Mouse (Mus musculus) kidney, embryonic 16.5 days (tissue): ENCODE data around the gene Zfp941. TPM values are rescaled to one million over a fixed set of nuclear protein-coding genes. Genes with fewer than 3 reads are reported as not detected.

Experiments used
- ATAC-seq: fragments of 200-750 bp; cut with Nextera tagmentation; 2 replicates; pipeline ENCODE4 v1.8.0; 2017; ENCODE audit warnings: moderate TSS enrichment; ENCODE audit not compliant: low FRiP score, low TSS enrichment
- H3K27ac ChIP-seq: fragments of 300-500 bp; sonication (generic); 2 replicates; pipeline ENCODE4 v1.5.1; 2014; ENCODE audit warnings: low read length
- H3K27me3 ChIP-seq: fragments of 300-500 bp; sonication (generic); 2 replicates; pipeline ENCODE4 v1.6.1; 2014; ENCODE audit warnings: low read length, control low read depth, mixed read lengths; ENCODE audit not compliant: insufficient read depth
- H3K36me3 ChIP-seq: fragments of 300-500 bp; sonication (generic); 2 replicates; pipeline ENCODE4 v1.6.1; 2014; ENCODE audit warnings: low read length, control low read depth, mixed read lengths; ENCODE audit not compliant: insufficient read depth
- H3K4me1 ChIP-seq: fragments of 300-500 bp; sonication (generic); 2 replicates; pipeline ENCODE4 v1.6.1; 2014; ENCODE audit warnings: low read length, control low read depth, mixed read lengths; ENCODE audit not compliant: insufficient read depth
- H3K4me2 ChIP-seq: fragments of 300-500 bp; sonication (generic); replicated peaks from 2 replicates; pipeline ENCODE4 v1.6.1; 2014; ENCODE audit warnings: low read depth, low read length
- H3K4me3 ChIP-seq: fragments of 300-500 bp; sonication (generic); 2 replicates; pipeline ENCODE4 v1.5.1; 2014; ENCODE audit warnings: mild to moderate bottlenecking, low read length
- H3K9ac ChIP-seq: fragments of 300-500 bp; sonication (generic); replicated peaks from 2 replicates; pipeline ENCODE4 v1.6.1; 2014; ENCODE audit warnings: low read length
- H3K9me3 ChIP-seq: fragments of 300-500 bp; sonication (generic); 2 replicates; pipeline ENCODE4 v1.6.1; 2016; ENCODE audit warnings: low read length, control low read depth
- WGBS: fragments of 180-500 bp; shearing (Covaris S2); extraction: QIAGEN DNeasy Blood & Tissue Kit; methylation state at CpG from one replicate; pipeline ENCODE4 v1.1.7; 2014; 5-methylcytosine and 5-hydroxymethylcytosine counted together
- polyA plus RNA-seq: library from polyadenylated mRNA; unstranded; fragments of >200 nt; fragmentation: Nextera tagmentation; extraction: Ambion mirVana; gene quantifications from 2 replicates; pipeline ENCODE4 v1.2.1, GENCODE M21; 2015

The Zfp941 gene
- polyA plus RNA-seq, 1 experiment from 2014 or later = 1.4 TPM

- no peak overlapping the region for H3K4me3 ChIP-seq
- 77% methylated on average over 7 of the region's 7 CpGs for WGBS
- H3K36me3 ChIP-seq = no peaks in the 10 kb centered on the region
- no peaks in the 10 kb centered on the region for H3K9me3 ChIP-seq
- no peak overlapping the region for H3K4me2 ChIP-seq
- ATAC-seq = no peak
- peaks cover 10% of the 10 kb centered on the region; the same call in 1 of the 2 replicates for H3K27me3 ChIP-seq
- H3K27ac ChIP-seq = no peak overlapping the region
- no peak overlapping the region for H3K9ac ChIP-seq
- 0 out of 2 replicates have a peak, but pooled peaks cover 2% of the 10 kb centered on the region for H3K4me1 ChIP-seq
Observed at GRCm38 (mm10) chr7:140843806-140844205, 21.8 kb upstream of the Zfp941 start.

DNA sequence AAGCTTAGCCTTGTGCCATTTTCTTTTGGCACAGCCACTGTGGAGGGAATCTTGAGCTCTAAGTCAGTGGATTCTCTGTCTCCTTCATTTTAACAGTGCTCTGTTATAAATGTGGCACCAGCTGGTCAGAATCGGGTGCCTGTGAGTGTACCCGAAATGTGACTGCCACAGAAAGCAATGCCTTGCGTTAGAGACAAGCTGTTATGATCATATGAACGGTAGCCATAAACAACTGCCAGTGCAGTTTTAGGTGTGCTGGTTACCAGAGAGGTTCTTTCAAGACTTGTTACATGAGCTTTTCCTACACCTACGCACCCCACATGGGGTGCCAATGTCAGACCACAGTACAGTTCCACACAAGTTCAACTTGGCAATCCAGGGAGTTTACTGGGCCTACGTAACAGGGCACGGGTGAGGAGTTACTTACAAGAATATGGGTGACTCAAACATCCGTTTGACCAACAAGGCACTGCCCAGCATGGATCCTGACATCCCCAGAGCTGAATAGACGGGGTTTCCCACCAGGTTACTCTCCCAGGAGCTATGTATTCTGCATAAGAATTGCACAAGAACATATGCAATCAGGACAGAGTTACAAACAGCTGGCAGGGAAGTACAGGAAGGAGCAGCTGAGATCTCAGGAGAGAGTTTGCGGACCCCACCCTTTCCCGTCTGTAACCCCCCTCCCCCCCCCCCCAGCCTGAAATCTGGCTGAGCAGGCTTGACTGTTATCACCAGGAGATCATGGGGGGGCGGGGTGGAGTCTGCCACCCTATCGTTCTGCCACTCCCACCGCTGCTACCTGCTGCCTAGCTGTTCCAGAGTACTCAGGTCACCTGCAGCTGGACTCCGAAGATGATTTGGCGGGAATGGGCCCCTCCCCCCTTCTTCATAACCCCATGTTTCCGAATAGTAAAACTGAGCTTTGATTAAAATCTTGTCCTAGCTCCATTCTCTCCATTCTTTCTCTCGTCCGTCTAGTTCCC, 19.1 kb upstream of the Zfp941 start:
- Histone ChIP-seq H3K4me1 (0 out of 2 replicates have a peak, but pooled peaks cover 2% of the 10 kb centered on the region), H3K27me3 (peaks cover 10% of the 10 kb centered on the region; the same call in 1 of the 2 replicates), H3K27ac (no peak overlapping the region), H3K9me3 (no peaks in the 10 kb centered on the region), H3K36me3 (no peaks in the 10 kb centered on the region), H3K4me2 (no peak overlapping the region), H3K9ac (no peak overlapping the region), H3K4me3 (no peak overlapping the region)
- 39% methylated on average over 19 of the region's 19 CpGs for WGBS
- ATAC-seq = no peak

GRCm38 (mm10) chr7:140839556-140839955, 17.6 kb upstream of the Zfp941 start:
- no peak for ATAC-seq
- no peaks in the 10 kb centered on the region for H3K4me1 ChIP-seq
- WGBS = 45% methylated on average over 5 of the region's 5 CpGs

DNA sequence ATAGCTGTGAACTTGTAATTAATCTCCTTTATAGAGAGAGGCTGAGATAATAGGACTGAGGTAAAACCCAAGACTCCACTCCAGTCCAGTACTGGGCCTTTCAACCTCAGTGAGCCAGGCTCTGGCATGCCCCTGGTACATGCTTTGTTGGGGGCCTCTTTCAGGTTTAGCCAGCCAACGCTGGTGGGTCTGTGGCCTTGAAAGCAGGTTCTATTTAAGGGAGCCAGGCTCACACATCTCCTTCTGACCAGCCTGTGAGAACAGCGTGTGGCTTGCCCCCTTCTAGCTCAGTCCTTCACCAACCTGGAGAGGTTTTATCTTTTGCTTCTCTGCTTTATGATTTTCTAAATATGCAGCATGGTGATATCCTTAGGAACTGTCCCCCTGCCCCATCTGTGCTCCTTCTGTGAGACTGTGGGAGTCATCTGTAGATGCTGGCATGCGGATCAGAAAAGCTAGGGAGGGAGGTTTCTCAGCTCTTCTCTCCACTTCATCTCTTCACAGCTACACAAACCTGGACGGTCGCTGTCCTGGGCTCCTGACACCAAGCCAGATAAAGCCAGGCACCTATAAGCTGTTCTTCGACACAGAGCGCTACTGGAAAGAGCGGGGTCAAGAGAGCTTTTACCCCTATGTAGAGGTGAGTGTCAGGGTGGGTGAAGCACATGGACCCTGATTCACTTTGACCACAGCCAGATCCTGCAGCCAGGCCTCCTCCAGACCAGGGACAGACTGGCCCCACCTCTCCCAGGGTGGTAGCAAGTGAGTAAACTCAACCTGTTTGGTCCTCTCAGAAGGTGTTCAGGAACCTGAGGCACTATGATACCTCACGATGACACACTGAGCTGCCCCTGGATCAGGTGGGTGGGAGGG, 14.5 kb upstream of the Zfp941 start:
- 80% methylated on average over 9 of the region's 9 CpGs for WGBS
- no peaks in the 10 kb centered on the region for H3K4me1 ChIP-seq
- no peaks in the 10 kb centered on the region for H3K9me3 ChIP-seq

More at GRCm38 (mm10) chr7:140839556-140839955, 17.6 kb upstream of the Zfp941 start:
- no peak overlapping the region for H3K9ac ChIP-seq
- H3K36me3 ChIP-seq = no peaks in the 10 kb centered on the region
- peaks cover 10% of the 10 kb centered on the region; the same call in 1 of the 2 replicates for H3K27me3 ChIP-seq
- no peaks in the 10 kb centered on the region for H3K9me3 ChIP-seq
- no peak overlapping the region for H3K27ac ChIP-seq
- H3K4me3 ChIP-seq = no peak overlapping the region
- no peak overlapping the region for H3K4me2 ChIP-seq

GRCm38 (mm10) chr7:140835758-140836087, 13.7 kb upstream of the Zfp941 start:
- Histone ChIP-seq H3K4me3 (no peak overlapping the region), H3K27me3 (0 out of 2 replicates have a peak, but pooled peaks cover 3% of the 10 kb centered on the region), H3K4me2 (no peak overlapping the region), H3K36me3 (no peaks in the 10 kb centered on the region), H3K4me1 (no peaks in the 10 kb centered on the region), H3K27ac (no peak overlapping the region), H3K9me3 (no peaks in the 10 kb centered on the region), H3K9ac (no peak overlapping the region)
- 83% methylated on average over 2 of the region's 2 CpGs for WGBS
- ATAC-seq = no peak

More for the DNA sequence above, 14.5 kb upstream of the Zfp941 start:
- Histone ChIP-seq H3K27ac (no peak overlapping the region), H3K36me3 (no peaks in the 10 kb centered on the region), H3K4me2 (no peak overlapping the region), H3K9ac (no peak overlapping the region), H3K4me3 (no peak overlapping the region), H3K27me3 (peaks cover 6% of the 10 kb centered on the region; the same call in 1 of the 2 replicates)
- ATAC-seq = no peak

GRCm38 (mm10) chr7:140834968-140835757, 13.2 kb upstream of the Zfp941 start, which contains the start of gene Urah:
Urah (plus strand) TSS chr7:140835018.
- Histone ChIP-seq H3K27ac (no peak within 1 kb of the TSS), H3K27me3 (no peaks in the 10 kb centered on the region), H3K36me3 (no peaks in the 10 kb centered on the region), H3K9me3 (no peaks in the 10 kb centered on the region), H3K4me2 (no peak within 1 kb of the TSS), H3K4me3 (no peak within 1 kb of the TSS), H3K4me1 (no peaks in the 10 kb centered on the region), H3K9ac (no peak within 1 kb of the TSS)
- no peak; the same call in 1 of the 2 replicates for ATAC-seq
- 46% methylated on average over 20 of the region's 20 CpGs for WGBS

GRCm38 (mm10) chr7:140833341-140833740, 11.4 kb upstream of the Zfp941 start:
- 81% methylated on average over 4 of the region's 4 CpGs for WGBS
- no peak overlapping the region for H3K4me3 ChIP-seq
- no peaks in the 10 kb centered on the region for H3K27me3 ChIP-seq
- no peaks in the 10 kb centered on the region for H3K36me3 ChIP-seq
- no peak overlapping the region for H3K4me2 ChIP-seq
- H3K27ac ChIP-seq = no peak overlapping the region
- no peak overlapping the region for H3K9ac ChIP-seq
- H3K4me1 ChIP-seq = no peaks in the 10 kb centered on the region
- ATAC-seq = no peak
- H3K9me3 ChIP-seq = no peaks in the 10 kb centered on the region

DNA sequence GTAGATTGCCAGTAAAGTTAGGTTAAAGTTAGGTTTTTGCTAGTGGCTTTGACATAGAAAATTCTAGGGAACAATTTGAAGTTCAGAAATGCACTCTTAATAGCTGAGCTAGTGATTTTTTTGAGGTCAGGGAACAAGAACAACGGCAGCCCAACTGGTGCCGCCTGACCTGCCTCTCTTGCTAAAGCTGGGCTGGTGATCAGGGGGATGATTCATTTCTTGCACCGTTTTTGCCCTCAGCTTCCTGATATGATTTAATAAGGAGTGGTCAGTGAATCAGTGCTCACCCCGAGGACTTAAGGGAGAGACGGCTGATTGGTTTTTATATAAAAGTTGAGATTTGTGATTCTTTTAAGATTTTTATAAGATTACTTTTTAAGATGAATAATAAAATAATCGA, 9.5 kb upstream of the Zfp941 start:
- Histone ChIP-seq H3K36me3 (no peaks in the 10 kb centered on the region), H3K27me3 (no peaks in the 10 kb centered on the region), H3K27ac (no peak overlapping the region), H3K4me2 (no peak overlapping the region), H3K4me3 (no peak overlapping the region), H3K4me1 (no peaks in the 10 kb centered on the region), H3K9me3 (no peaks in the 10 kb centered on the region), H3K9ac (no peak overlapping the region)
- ATAC-seq = no peak
- WGBS = 65% methylated on average over 6 of the region's 6 CpGs
